ENCODE assay signal across 7 mouse cellular contexts in genomic region chrX:101253952-101254729, GRCm38 (mm10). TPM values are rescaled to one million over a fixed set of nuclear protein-coding genes. Genes with fewer than 3 reads are reported as not detected.
DNase-seq lines count a peak whose midpoint lies in the region; ATAC-seq lines count a peak whose summit lies in the region.

Gene Foxo4 (plus strand): TSS chrX:101254528.

- H3K4me1 ChIP-seq in intestine, embryonic 14.5 days (replicated peaks; ENCODE audit: control insufficient read depth, insufficient read depth, low read length), result no peaks in the 10 kb centered on the region; the same call in 1 of the 2 replicates

- intact Hi-C loops in left cerebral cortex, postnatal 14 days (cut with DNase I), result no loop called here

- peak within 1 kb of the TSS; percentile 38; the same call in 1 of the 2 replicates for H3K27ac ChIP-seq in intestine, embryonic 14.5 days (ENCODE audit: low read depth)

- H3K36me3 ChIP-seq in intestine, embryonic 14.5 days (ENCODE audit: control insufficient read depth, insufficient read depth, low read length), result 0 out of 2 replicates have a peak, but pooled peaks cover 6% of the 10 kb centered on the region

- 18% methylated on average over 46 of the region's 47 CpGs for WGBS in intestine, embryonic 14.5 days

- peak within 1 kb of the TSS; percentile 46 for H3K9ac ChIP-seq in intestine, embryonic 14.5 days (ENCODE audit: low read length)

- 0 out of 2 replicates have a peak, but pooled peaks cover 6% of the 10 kb centered on the region for H3K27me3 ChIP-seq in intestine, embryonic 14.5 days (replicated peaks; ENCODE audit: control insufficient read depth, insufficient read depth, low read length)

- peak within 1 kb of the TSS; percentile 49 for H3K4me3 ChIP-seq in intestine, embryonic 14.5 days (ENCODE audit: low read depth, low read length)

- peak; percentile 68 to 70 for DNase-seq in adrenal gland, adult 18-20 months (ENCODE audit: low spot score in 2 of 2)
- DNase-seq in embryo, embryonic 11 days, result peak; percentile 93
- DNase-seq in gastrocnemius, postnatal 25 days, result peak; percentile 88
- DNase-seq in intestine, embryonic 14.5 days (ENCODE audit: low spot score), result peak; percentile 85
- DNase-seq in left cerebral cortex, postnatal 14 days (ENCODE audit: low spot score in 2 of 2), result peak; percentile 84 to 85
- DNase-seq in mesoderm, embryonic 11.5 days (ENCODE audit: low read depth, low spot score), result peak; percentile 87
- peak; percentile 76 for DNase-seq in right cerebral cortex, postnatal 4 days

- peak; percentile 89 for ATAC-seq in intestine, embryonic 14.5 days (replicated peaks; ENCODE audit: low FRiP score, low TSS enrichment, low read depth)

- peak within 1 kb of the TSS; percentile 59 for H3K4me2 ChIP-seq in intestine, embryonic 14.5 days (ENCODE audit: low read length)

- H3K9me3 ChIP-seq in intestine, embryonic 14.5 days (ENCODE audit: control insufficient read depth, low read length), result no peaks in the 10 kb centered on the region

RNA-seq across cellular contexts. Expression of gene Foxo4, which starts in this region (rescaled TPM):
- 10 to 100 TPM; 33.8 to 39.6 TPM for total RNA-seq in adrenal gland, adult 18-20 months (2021)
- total RNA-seq in gastrocnemius, postnatal 25 days (2021), result 10 to 100 TPM; 84.7 to 93.9 TPM
- 2.3 and 2.5 TPM in 2 replicates for polyA plus RNA-seq in intestine, embryonic 14.5 days (2014; fragmentation: Nextera tagmentation; extraction: Ambion mirVana)
- total RNA-seq in left cerebral cortex, postnatal 14 days (2021), result 10 to 100 TPM; 13.6 to 15.4 TPM

Comparison
In these comparisons a context has a peak if more than half of its experiments do, and no peak if none do; other contexts are left out.
1. Peak in every context shown above with its lines: DNase-seq, ATAC-seq, H3K4me3 ChIP-seq and H3K27ac ChIP-seq.